Mouse (Mus musculus): ENCODE data around the gene Slc25a28.

DNA sequence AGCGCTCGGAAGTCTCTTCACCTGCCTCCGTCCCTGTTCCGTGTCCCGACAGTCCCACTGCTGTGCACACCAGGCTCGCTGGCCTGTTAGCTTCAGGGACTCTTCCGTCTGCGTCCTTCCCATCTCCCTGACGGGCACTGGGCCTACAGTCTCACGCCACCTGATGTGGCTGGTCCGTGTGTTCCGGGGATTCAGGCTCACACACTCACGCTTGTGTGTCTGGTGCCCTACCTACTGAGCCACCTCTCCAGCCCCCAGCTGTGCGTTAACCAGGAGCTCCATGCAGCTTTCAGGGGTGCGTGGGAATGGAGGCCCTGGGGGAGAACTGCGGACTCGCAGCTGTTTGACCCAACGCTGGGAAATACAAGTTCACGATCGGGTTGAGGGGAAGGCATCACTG is 49.5 kb upstream of the Slc25a28 start:
- TF ChIP-seq CTCF (IDR thresholded peaks at IDR 0.05; ENCODE audit: low read depth) (no peak), EP300 (IDR thresholded peaks at IDR 0.05; ENCODE audit: low read depth) (no peak)

All from liver, postnatal 0 days (tissue).